Comparison of ENCODE assay signal across 25 mouse cellular contexts in the genomic region with DNA sequence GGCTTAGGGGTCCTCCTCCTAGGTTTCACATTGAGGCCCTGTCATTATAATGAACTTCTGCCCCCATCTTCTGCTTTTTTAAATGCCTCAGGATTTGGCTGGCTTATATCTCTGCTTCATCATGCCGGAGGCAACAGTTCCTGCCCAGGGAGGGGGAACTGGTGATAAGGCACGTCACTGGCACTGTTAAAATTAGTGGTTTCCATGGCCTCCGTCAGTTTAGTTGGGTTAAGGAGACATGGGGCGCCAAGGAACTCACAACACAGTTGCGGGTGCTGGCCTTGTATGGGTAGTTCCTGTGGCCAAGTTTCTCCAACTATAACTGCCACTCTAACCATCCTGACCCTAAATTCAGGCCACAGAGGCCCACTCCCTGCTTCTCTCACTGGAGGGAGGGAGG.
DNase-seq lines count a peak whose midpoint lies in the region; ATAC-seq and TF ChIP-seq lines count a peak whose summit lies in the region.
"Had no signal": no experiment of that assay in that cellular context is flagged by ENCODE, and none has a peak within 500 bp of the region (broad histone marks: within the 10 kb centered on the region; RNA-seq: fewer than 3 reads in every experiment).

No protein-coding gene starts in this region.

- H3K4me2 ChIP-seq in liver, embryonic 12.5 days = no peak overlapping the region
- H3K4me2 ChIP-seq: forebrain, embryonic 13.5 days; heart, embryonic 12.5 days; hindbrain, embryonic 13.5 days; limb, embryonic 15.5 days; midbrain, embryonic 15.5 days; neural tube, embryonic 12.5 days had no signal

- no peak overlapping the region for H3K4me3 ChIP-seq in heart, embryonic 10.5 days
- no peak overlapping the region for H3K4me3 ChIP-seq in heart, adult 2 months
- H3K4me3 ChIP-seq in liver, embryonic 12.5 days = no peak overlapping the region
- H3K4me3 ChIP-seq: forebrain, embryonic 13.5 days; heart, embryonic 12.5 days; hindbrain, embryonic 13.5 days; limb, embryonic 15.5 days; midbrain, embryonic 15.5 days; neural tube, embryonic 12.5 days had no signal

- no peak overlapping the region for H3K9ac ChIP-seq in heart, adult 2 months (ENCODE audit: low read depth, low read length)
- no peak overlapping the region for H3K9ac ChIP-seq in liver, embryonic 12.5 days
- H3K9ac ChIP-seq: forebrain, embryonic 13.5 days; heart, embryonic 12.5 days; hindbrain, embryonic 13.5 days; limb, embryonic 15.5 days; midbrain, embryonic 15.5 days; neural tube, embryonic 12.5 days had no signal

- no peaks in the 10 kb centered on the region for H3K27me3 ChIP-seq in heart, embryonic 10.5 days (ENCODE audit: insufficient read depth, poor library complexity, severe bottlenecking)
- H3K27me3 ChIP-seq in heart, adult 2 months (ENCODE audit: control insufficient read depth, insufficient read depth, low read length) = no peaks in the 10 kb centered on the region
- no peaks in the 10 kb centered on the region for H3K27me3 ChIP-seq in liver, embryonic 12.5 days (replicated peaks)
- H3K27me3 ChIP-seq: heart, embryonic 12.5 days; hindbrain, embryonic 13.5 days; limb, embryonic 15.5 days; midbrain, embryonic 15.5 days; neural tube, embryonic 12.5 days had no signal

- H3K79me2 ChIP-seq in heart, adult 2 months (replicated peaks; ENCODE audit: control insufficient read depth, insufficient read depth, low read length) = no peaks in the 10 kb centered on the region

- TF ChIP-seq CTCF in heart, adult 2 months (IDR thresholded peaks at IDR 0.05) = no peak

- TF ChIP-seq EP300 in heart, adult 2 months (IDR thresholded peaks at IDR 0.05; ENCODE audit: insufficient read depth, low read depth, low read length) = no peak

- no peak for ATAC-seq in liver, embryonic 12.5 days
- peak; percentile 40 for ATAC-seq in megakaryocyte, adult 5-6 weeks (ENCODE audit: poor library complexity, severe bottlenecking)
- ATAC-seq: CD4-positive, CD25-positive, alpha-beta regulatory T cell, adult 4 months; forebrain, embryonic 13.5 days; inflammation-experienced regulatory T-cells, adult 6 months; midbrain, embryonic 15.5 days; Patski had no signal

- peaks cover 23% of the 10 kb centered on the region for H3K4me1 ChIP-seq in heart, embryonic 10.5 days
- no peaks in the 10 kb centered on the region for H3K4me1 ChIP-seq in heart, adult 2 months (ENCODE audit: control insufficient read depth, insufficient read depth, low read length)
- H3K4me1 ChIP-seq in liver, embryonic 12.5 days = peaks cover 12% of the 10 kb centered on the region
- H3K4me1 ChIP-seq: neural tube, embryonic 12.5 days had no signal

- 26% methylated on average over 5 of the region's 5 CpGs for WGBS in heart, embryonic 10.5 days
- 43% methylated on average over 5 of the region's 5 CpGs for WGBS in heart, adult 2 months
- WGBS in liver, embryonic 12.5 days (ENCODE audit: insufficient replicate concordance) = 14% methylated on average over 5 of the region's 5 CpGs

- intact Hi-C loops in heart, adult 2 months (cut with DNase I) = no loop called here

- no peaks in the 10 kb centered on the region for H3K36me3 ChIP-seq in heart, embryonic 10.5 days
- no peaks in the 10 kb centered on the region for H3K36me3 ChIP-seq in heart, adult 2 months (ENCODE audit: control insufficient read depth, insufficient read depth, low read length)
- H3K36me3 ChIP-seq in liver, embryonic 12.5 days = no peaks in the 10 kb centered on the region
- H3K36me3 ChIP-seq: heart, embryonic 12.5 days; hindbrain, embryonic 13.5 days; limb, embryonic 15.5 days; midbrain, embryonic 15.5 days; neural tube, embryonic 12.5 days had no signal

- H3K9me3 ChIP-seq in heart, embryonic 10.5 days = no peaks in the 10 kb centered on the region
- H3K9me3 ChIP-seq in liver, embryonic 12.5 days (replicated peaks) = no peaks in the 10 kb centered on the region
- H3K9me3 ChIP-seq: forebrain, embryonic 13.5 days; heart, embryonic 12.5 days; hindbrain, embryonic 13.5 days; limb, embryonic 15.5 days; midbrain, embryonic 15.5 days; neural tube, embryonic 12.5 days had no signal

- peak overlapping the region; percentile 56 for H3K27ac ChIP-seq in heart, embryonic 10.5 days
- no peak overlapping the region for H3K27ac ChIP-seq in heart, adult 2 months
- no peak overlapping the region for H3K27ac ChIP-seq in liver, embryonic 12.5 days
- H3K27ac ChIP-seq: forebrain, embryonic 13.5 days; hindbrain, embryonic 13.5 days; limb, embryonic 15.5 days; midbrain, embryonic 15.5 days; neural tube, embryonic 12.5 days had no signal

- DNase-seq in heart, embryonic 10.5 days (ENCODE audit: low spot score) = no peak
- DNase-seq in heart, adult 2 months = no peak
- DNase-seq in liver (peak; percentile 23), adipocyte (ENCODE audit: low spot score) (no peak)
- DNase-seq in layer of hippocampus, adult 9-10 months (ENCODE audit: low spot score) = no peak
- DNase-seq: adrenal gland, adult 2 months; gastrocnemius, postnatal 36 days; heart, postnatal 10 days; layer of hippocampus, adult 9-11 months; lung, adult 18-20 months; lung, postnatal 14 days; right cerebral cortex, adult 18-20 months; thymus, adult 18-20 months; thymus, postnatal 36 days had no signal

- TF ChIP-seq POLR2A in heart, adult 2 months (IDR thresholded peaks at IDR 0.05; ENCODE audit: insufficient read depth, low read depth, low read length) = no peak
